Mouse (Mus musculus) thymus, postnatal 36 days (tissue): ENCODE measurements around the gene Clmn.

Source experiments
- DNase-seq, 2 experiments: peaks; one replicate each; pipeline ENCODE4 v3.0.0; 2022; ENCODE audit warnings: mixed read lengths in 2 of 2

Clmn gene

GRCm38 (mm10) chr12:104812711-104813110, 52.2 kb downstream of the Clmn start:
- peak; percentile 11 for DNase-seq

GRCm38 (mm10) chr12:104810923-104811443, 53.9 kb downstream of the Clmn start:
- no peak for DNase-seq

GRCm38 (mm10) chr12:104808421-104809067, 56.3 kb downstream of the Clmn start:
- no peak for DNase-seq

DNA sequence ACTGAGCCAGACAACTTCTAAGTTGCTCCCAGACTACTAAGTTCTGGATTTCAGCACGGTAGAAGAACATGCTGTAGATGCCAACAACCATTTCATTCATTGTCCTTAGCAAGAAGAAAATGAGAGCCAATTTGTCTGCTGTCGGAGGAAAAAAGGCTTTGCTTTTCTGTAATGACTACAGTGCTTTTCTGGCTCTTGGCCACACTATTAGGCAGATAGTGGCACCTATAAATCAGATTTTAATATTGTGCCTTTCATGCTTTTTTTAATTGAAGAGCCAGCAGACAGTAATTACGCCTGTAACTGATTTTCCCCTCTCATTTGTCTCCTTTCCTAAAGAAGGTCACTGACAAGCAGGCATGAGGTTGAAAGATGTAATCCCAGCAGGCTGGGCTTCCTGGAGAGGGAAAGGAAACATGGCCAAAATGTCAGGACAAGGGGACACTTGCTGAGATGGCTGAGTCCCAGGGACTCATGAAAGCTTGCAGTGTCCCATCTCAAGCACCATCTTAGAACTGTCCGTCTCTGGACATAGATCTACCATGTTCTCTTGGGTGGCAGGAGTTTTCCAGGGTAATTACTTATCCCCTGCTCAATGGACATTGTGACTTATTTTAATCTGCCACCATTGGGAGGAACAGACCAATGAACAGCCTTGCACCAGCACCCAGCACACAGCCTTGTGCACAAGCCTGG, 58.0 kb downstream of the Clmn start:
- no peak for DNase-seq

GRCm38 (mm10) chr12:104801494-104802260, 63.2 kb downstream of the Clmn start:
- no peak for DNase-seq

- no peak for DNase-seq
Observed at GRCm38 (mm10) chr12:104799365-104799764, 65.5 kb downstream of the Clmn start.

DNA sequence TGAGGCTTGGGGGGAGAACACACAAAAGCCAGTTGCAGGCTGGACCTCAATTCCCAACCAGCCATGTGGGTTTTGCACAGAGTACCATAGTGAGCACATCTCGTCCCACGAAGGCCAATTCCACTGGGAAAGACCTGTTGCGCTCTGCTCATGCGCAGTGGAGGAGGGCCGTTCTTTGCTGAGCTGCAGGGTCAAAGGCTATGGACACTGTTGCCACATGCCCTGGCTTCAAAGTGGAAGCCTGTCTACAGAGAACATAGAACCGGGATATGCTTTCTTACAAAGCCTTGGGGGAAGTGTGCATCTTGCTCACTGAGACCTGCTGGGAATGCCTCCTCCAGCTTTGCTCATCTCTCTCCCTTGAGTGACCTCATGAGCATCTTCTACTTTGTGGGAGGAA, 67.0 kb downstream of the Clmn start:
- no peak for DNase-seq

GRCm38 (mm10) chr12:104796635-104797378, 68.1 kb downstream of the Clmn start:
- no peak for DNase-seq

GRCm38 (mm10) chr12:104794957-104795356, 69.9 kb downstream of the Clmn start:
- DNase-seq, result no peak

DNA sequence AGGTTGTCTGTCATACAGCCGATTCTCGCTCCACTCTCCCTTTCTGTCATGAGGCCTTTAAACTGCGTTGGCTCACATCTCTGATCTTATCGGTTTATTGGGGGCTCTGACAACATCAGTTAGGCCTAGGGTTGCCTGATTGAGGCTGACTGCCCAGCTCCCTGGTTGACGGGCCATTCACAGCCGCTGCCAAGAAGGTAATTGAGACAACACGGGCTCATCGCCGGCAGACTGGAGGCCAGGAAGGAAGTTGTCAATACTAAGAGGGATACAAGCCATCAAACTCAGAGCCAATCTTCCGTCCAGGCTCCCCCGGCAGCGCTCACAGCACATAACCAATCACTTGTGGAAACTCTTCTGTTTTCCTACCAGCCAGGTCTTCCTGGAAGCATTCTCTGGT, 71.4 kb downstream of the Clmn start:
- DNase-seq, result no peak

DNA sequence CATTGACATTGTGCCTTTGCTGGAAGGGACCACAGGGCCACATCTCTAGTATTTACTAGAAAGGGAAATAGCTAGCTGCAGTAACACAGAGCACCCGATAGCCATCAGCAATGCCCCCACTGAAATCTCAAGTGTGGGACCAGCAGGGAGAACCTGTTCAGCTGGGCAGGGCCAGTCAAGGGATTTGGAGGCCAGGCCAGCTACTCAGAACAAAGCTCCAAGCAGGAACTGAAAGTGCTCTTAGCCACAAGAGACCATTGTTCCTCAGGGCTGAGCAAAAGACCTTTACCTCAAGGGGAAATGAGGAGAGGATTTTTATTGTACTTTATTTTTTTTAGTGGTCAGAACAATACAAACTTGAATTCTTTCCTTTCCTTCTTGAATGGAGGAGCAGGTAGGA, 87.3 kb downstream of the Clmn start:
- no peak for DNase-seq

DNA sequence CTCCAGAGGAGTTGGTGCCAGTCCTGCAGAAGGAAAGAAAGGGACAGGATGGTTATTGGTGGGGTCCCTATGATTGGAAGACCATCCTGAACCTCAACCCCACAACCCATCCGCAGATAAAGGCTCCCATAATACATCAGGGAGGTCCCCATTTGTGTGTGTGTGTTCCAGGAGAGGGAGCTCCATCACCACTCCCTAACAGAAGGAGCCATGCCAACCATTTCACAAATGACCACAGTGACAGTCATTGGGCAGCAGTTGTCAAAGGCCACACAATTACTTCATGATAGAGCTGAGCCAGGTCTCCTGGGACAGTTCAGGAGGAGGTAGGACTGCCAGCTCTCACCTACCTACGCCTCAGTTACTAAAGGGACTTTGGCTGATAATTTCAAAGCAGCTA, 92.9 kb downstream of the Clmn start:
- no peak for DNase-seq

- no peak for DNase-seq
Observed at GRCm38 (mm10) chr12:104769201-104769785, 95.6 kb downstream of the Clmn start.

DNA sequence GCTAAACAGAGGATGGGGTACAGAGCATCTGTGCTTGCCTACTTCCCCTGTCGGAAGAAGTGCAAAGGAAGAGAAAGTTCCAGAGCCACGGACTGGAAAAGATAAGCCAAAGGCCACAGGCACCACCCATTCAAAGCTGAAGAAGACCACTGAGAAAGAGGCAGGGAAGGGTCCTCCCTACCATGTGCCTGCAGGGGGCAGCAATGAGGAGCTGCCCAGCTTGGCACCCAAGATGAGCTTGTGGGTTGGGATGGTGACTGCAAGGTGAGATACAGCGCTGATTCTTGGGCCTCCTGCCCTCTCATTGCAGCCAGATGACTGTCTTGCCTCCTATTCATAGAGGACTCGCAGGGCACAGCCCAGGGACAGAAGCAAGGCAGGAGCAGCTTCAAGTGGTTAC, 97.7 kb downstream of the Clmn start:
- peak; percentile 10 to 17 for DNase-seq

GRCm38 (mm10) chr12:104765761-104766160, 99.1 kb downstream of the Clmn start:
- DNase-seq, result no peak

DNA sequence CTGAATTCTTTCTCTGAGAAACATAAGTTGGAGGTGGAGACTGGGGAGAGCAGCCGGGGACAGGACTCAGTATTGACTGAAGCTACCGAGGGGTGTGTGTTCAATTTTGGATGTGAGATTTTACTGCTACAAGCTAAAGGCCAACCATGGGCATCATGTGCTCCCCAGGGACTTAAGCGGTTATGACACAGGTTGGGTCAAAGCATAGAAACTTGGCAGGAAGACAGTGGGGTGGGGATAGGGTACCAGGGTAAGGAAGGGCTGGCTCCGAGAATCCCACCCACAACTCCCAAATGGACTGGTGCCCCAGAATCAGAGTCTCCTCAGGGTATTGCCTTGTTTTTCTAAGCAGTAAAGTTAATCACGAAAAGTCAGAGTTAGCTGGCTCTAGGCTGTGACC, 99.8 kb downstream of the Clmn start:
- no peak for DNase-seq

DNA sequence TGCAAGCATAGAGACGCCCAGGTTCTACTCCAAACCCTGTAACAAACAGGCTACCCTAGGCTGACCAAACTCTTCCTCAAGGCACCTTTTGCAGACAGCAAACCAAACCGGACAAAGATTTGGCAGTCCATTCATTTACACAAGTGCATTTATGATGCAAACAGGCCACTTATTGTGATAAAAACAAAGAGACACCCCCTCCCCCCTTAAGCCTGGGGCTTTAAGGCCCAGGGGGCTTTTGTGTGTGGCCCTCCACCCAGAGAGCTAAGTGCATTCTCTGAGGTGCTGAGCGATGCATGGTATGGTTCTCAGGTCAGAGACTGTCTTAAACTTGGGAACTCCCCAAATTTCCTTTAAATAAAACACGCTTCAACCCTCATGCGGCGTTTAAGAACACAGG, 101.0 kb downstream of the Clmn start:
- DNase-seq, result no peak

DNA sequence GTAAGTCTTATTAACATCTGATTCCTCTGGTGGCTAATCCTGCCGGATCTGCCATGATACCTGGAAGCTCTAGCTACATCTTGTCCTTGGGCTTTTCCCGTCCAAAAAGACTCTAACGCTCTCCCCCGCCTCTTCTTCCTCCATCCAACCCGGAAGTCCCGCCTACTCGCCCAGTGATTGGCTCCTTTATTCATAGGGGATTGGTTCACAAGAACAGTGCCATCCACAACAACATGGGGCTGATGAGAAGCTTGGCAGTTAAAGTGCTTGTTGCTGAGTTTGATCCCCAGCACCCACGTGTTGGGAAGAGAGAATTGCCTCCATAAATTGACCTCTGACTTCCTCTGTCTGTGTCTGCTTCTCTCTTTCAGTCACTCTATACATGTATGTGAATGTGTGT, 103.5 kb downstream of the Clmn start:
- no peak for DNase-seq

- DNase-seq, result no peak
Observed at GRCm38 (mm10) chr12:104758066-104758465, 106.8 kb downstream of the Clmn start.

- DNase-seq, result no peak
Observed at GRCm38 (mm10) chr12:104753686-104754085, 111.2 kb downstream of the Clmn start.

DNA sequence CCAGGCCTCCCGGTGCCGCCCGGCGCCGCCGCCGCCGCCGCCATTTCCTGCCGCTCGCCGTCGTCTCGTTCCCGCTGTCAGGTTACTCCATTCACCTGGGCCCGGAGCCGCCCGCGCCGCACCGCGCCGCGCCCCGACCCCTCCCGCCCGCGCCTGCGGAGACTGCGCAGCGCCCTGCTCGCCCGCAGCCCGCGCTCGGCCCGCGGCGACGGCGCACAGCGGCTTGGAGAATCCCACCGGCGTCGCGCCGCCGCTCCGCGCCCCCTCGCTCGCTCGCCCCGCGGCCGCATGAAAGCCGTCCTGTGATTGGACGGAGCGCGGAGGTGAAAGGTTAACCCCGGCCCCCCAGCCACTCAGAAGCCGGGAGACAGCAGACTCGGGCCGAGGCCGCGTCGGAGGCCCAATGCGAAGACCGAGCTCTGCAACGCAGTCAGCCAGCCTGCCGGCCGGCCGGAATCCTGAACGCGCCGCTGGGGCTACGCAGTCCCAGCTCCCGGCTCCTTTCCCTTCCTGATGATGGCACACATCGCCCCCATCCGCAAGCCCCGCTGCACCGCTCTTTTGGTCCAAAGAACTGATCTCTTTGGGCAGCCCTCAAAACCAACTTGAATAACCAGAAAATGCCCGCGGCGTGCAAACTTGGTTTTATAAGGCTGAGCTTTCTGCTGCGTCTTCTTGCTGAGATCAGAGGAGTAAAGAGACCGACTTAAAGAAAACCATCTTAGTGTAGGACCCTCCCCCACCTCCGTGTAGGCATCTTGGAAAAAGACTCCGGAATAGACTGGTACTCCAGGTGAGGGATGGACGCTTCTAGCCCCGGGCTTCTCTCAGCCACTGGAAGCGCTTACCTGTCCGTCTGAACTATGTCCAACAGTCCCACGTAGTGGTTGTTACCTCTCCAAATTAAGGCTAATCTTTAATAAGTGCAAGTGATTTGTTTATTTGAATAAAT, 112.8 kb downstream of the Clmn start, which contains the start of gene Dicer1:
Dicer1 (minus strand) TSS at position 139 of the 952 bp plus-strand sequence.
- DNase-seq, result peak; percentile 96 to 99
